Mouse (Mus musculus) cerebellum, postnatal 10 days (tissue): ENCODE data around the gene Ccser2.

Experiments used
- DNase-seq, 2 experiments: peaks; one replicate each; pipeline ENCODE4 v3.0.0; 2021; ENCODE audit warnings: mixed read lengths in 2 of 2

Gene Ccser2

DNA sequence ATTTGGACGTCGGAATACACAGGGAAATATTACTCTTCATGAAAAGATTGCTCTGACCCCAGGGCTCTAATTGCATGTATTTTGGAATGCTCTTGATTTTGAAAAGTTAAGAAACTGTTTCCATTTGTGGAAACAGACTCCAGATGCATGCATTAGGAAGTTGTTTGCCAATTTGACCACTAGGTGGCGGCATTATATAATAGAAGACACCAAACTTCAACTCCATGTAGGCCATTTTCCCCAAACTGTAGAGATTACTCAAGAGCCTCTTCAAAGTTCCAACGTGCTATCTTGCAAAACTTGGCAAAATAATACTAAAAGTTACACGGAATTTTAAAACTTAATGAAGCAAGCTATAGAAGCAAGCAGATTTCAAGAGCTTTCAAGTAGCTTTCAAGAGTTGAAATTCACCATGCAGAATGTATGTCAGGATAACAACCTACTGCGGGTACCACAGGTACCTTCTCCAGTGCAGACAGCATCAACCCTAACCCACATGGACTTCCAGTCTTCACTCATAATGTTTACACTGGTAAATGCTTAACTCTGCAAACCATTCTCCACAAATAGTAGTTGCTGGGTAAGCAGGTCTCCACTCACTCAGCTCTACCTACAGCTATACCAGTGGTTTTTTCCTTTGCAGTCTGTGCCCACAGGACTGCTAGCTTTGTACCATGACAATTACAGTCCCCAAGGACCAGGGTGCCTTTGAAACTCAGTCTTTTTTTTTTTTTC is 101.4 kb downstream of the Ccser2 start:
- DNase-seq = peak; percentile 82 to 87

DNA sequence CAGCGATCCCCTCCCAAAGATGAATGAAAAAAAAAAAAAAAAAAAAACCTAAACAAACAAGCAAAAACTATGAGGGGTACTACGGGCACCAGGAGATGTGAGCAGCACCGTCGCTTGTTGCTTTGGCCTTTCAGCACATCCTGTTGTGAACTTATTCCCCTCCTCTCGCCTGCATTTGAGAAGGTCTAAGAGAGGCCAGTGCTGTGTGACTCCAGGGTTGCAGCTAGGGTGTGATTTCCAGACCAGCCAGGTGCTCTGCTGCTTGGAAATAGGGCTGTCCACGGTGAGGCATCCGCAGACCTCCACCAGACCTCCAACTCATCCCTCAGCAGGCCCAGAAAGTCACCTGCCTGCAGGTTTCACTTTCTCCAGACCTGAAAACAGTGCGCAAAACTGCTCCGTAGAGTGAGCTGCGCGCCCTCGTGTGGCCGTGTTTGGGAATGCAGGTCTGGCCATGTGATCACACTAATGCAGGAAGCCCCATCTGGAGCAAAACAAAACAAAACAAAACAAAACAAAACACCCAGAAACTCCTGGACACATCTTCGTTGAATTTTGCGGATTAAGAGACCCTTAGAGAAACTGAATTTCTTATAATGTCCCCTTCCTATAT is 104.6 kb downstream of the Ccser2 start:
- peak; percentile 95 to 98 for DNase-seq

DNA sequence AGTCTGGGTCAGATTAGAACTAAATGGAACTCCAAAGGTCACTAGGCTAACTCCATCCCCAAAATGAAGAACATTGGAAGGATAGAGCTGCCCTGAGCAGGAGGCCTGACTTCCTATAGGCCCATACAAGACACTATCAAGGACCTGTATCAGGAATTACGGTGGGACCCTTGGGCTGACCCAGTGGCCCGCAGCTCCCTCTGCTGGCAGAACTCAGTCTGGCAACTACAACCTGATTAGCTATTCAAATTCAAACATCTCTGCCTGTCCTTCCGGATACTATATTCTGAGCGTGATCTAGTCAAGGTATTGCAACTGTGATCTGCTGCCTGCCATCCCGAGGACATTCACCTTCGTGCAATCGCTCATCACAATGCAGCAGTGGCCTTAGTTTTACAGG is 106.2 kb downstream of the Ccser2 start:
- DNase-seq = peak; percentile 80 to 84

DNA sequence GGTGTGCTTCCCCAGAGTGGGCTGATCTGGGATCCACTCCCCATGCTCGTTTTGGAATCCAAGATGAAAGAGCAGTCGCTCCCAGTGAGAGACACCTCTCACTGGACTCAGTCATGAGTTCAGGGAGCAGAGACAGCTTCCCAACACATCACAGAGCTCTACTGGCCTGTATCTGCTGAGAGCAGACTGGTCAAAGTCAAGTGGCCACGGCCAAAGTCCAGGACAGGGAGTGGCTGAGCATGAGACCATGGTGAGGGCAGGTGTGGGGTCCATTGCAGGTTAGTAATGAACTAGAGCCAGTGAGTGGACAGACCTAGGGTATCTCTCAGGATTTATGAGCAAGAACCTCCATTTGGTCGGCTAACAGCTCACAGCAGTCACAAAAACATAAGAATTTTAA is 109.6 kb downstream of the Ccser2 start:
- DNase-seq = no peak

DNA sequence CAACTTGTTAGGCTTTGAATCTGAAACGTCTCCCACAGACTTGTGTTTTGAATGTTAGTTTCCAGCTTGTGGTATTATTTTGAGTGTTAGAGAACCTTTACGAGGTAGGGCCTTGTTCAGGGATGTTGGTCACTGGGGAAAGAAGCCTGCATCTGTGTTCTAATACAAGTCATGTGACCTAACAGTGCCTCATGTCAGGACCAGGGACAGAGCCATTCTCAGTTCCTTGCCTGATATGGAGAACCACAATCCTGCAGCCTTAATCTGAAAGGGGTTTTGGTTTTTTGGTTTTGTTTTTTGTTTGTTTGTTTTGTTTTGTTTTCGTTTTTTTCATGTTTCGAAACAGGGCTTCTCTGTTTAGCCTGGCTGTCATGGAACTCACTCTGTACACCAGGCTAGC is 115.6 kb downstream of the Ccser2 start:
- DNase-seq = no peak

DNA sequence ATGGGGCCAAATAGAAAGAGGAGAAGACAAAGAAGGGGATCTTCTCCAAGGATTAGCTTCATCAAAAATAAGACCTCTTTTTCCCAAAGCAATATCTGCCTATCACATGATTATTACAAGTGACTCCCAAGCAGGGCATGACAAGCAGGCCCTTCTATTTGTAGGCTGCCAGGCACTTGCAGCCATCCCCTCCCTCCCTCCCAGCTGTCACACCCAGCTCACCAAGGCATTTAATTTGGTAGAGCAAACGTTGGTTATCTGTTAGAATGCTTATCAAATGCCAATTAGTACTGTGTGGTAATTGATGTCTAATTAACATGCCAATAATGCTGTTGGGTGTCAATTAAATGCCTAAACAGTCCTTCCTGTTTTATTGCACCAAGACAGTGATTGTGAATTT is 119.7 kb downstream of the Ccser2 start:
- no peak for DNase-seq
